Mouse (Mus musculus): ENCODE measurements around the gene Nsun6.

Gene Nsun6

GRCm38 (mm10) chr2:14992531-14992930 lies 62.3 kb downstream of the Nsun6 start:
- no peak for DNase-seq (ENCODE audit: low spot score in 2 of 2)

- DNase-seq (ENCODE audit: low spot score in 2 of 2), result no peak
Observed at GRCm38 (mm10) chr2:14989350-14989749, 65.5 kb downstream of the Nsun6 start.

- no peak for DNase-seq (ENCODE audit: low spot score in 2 of 2)
Observed at GRCm38 (mm10) chr2:14988451-14988850, 66.4 kb downstream of the Nsun6 start.

- DNase-seq (ENCODE audit: low spot score in 2 of 2), result no peak
Observed at GRCm38 (mm10) chr2:14984029-14984428, 70.8 kb downstream of the Nsun6 start.

- DNase-seq (ENCODE audit: low spot score in 2 of 2), result no peak
Observed at GRCm38 (mm10) chr2:14961493-14961892, 93.4 kb downstream of the Nsun6 start.

GRCm38 (mm10) chr2:14960963-14961488 lies 93.8 kb downstream of the Nsun6 start:
- no peak for DNase-seq (ENCODE audit: low spot score in 2 of 2)

- no peak for DNase-seq (ENCODE audit: low spot score in 2 of 2)
Observed at GRCm38 (mm10) chr2:14953090-14953489, 101.8 kb downstream of the Nsun6 start.
